Mouse (Mus musculus) kidney, embryonic 15.5 days (tissue): Measurements from ENCODE around the gene Prx. TPM values are rescaled to one million over a fixed set of nuclear protein-coding genes. Genes with fewer than 3 reads are reported as not detected.
A peak's percentile ranks its signal among the peaks of the same experiment; 100 is the strongest.

Experiments
- ATAC-seq: fragments of 200-750 bp; cut with Nextera tagmentation; replicated peaks from 2 replicates; pipeline ENCODE4 v1.8.0; 2017; ENCODE audit warnings: moderate TSS enrichment; ENCODE audit not compliant: low FRiP score
- H3K27ac ChIP-seq: fragments of 300-500 bp; sonication (generic); 2 replicates; pipeline ENCODE4 v1.5.1; 2015; ENCODE audit warnings: mild to moderate bottlenecking, inconsistent platforms
- H3K27me3 ChIP-seq: fragments of 300-500 bp; sonication (generic); 2 replicates; pipeline ENCODE4 v1.6.1; 2015; ENCODE audit warnings: inconsistent platforms
- H3K36me3 ChIP-seq: fragments of 300-500 bp; sonication (generic); 2 replicates; pipeline ENCODE4 v1.6.1; 2015; ENCODE audit warnings: inconsistent platforms
- H3K4me1 ChIP-seq: fragments of 300-500 bp; sonication (generic); 2 replicates; pipeline ENCODE4 v1.6.1; 2015; ENCODE audit warnings: inconsistent platforms
- H3K4me2 ChIP-seq: fragments of 300-500 bp; sonication (generic); 2 replicates; pipeline ENCODE4 v1.6.1; 2015; ENCODE audit warnings: moderate library complexity, mild to moderate bottlenecking, inconsistent platforms
- H3K4me3 ChIP-seq: fragments of 300-500 bp; sonication (generic); replicated peaks from 2 replicates; pipeline ENCODE4 v1.5.1; 2015; ENCODE audit warnings: mild to moderate bottlenecking, inconsistent platforms
- H3K9ac ChIP-seq: fragments of 300-500 bp; sonication (generic); 2 replicates; pipeline ENCODE4 v1.6.1; 2015; ENCODE audit warnings: mild to moderate bottlenecking, inconsistent platforms
- H3K9me3 ChIP-seq: fragments of 300-500 bp; sonication (generic); replicated peaks from 2 replicates; pipeline ENCODE4 v1.6.1; 2016; ENCODE audit warnings: inconsistent platforms
- WGBS: fragments of 180-500 bp; shearing (Covaris S2); methylation state at CpG from one replicate; pipeline ENCODE4 v1.1.7; 2015; ENCODE audit warnings: mixed read lengths; 5-methylcytosine and 5-hydroxymethylcytosine counted together
- polyA plus RNA-seq: library from polyadenylated mRNA; unstranded; fragments of >200 nt; fragmentation: Nextera tagmentation; extraction: Ambion mirVana; gene quantifications from 2 replicates; pipeline ENCODE4 v1.2.1, GENCODE M21; 2015

The Prx gene
- polyA plus RNA-seq, 1 experiment from 2014 or later, result 4.8 TPM

GRCm38 (mm10) chr7:27531707-27532106 is 32.6 kb downstream of the Prx start:
- H3K9ac ChIP-seq, result no peak overlapping the region
- H3K4me1 ChIP-seq, result no peaks in the 10 kb centered on the region
- H3K27ac ChIP-seq, result no peak overlapping the region
- ATAC-seq, result no peak
- peaks cover 69% of the 10 kb centered on the region for H3K36me3 ChIP-seq
- no peak overlapping the region for H3K4me3 ChIP-seq
- H3K27me3 ChIP-seq, result no peaks in the 10 kb centered on the region
- WGBS, result 82% methylated on average over 10 of the region's 10 CpGs
- no peaks in the 10 kb centered on the region for H3K9me3 ChIP-seq
- no peak overlapping the region for H3K4me2 ChIP-seq

- no peak overlapping the region for H3K4me2 ChIP-seq
- no peaks in the 10 kb centered on the region for H3K9me3 ChIP-seq
- WGBS, result 91% methylated on average over 9 of the region's 9 CpGs
- no peak for ATAC-seq
- no peak overlapping the region for H3K9ac ChIP-seq
- H3K4me3 ChIP-seq, result no peak overlapping the region
- H3K4me1 ChIP-seq, result no peaks in the 10 kb centered on the region
- H3K27ac ChIP-seq, result no peak overlapping the region
- peaks cover 77% of the 10 kb centered on the region for H3K36me3 ChIP-seq
- no peaks in the 10 kb centered on the region for H3K27me3 ChIP-seq
Observed at GRCm38 (mm10) chr7:27532480-27533050, 33.4 kb downstream of the Prx start.

- H3K36me3 ChIP-seq, result peaks cover 67% of the 10 kb centered on the region
- WGBS, result 96% methylated on average over 2 of the region's 2 CpGs
- H3K27me3 ChIP-seq, result no peaks in the 10 kb centered on the region
- H3K9ac ChIP-seq, result no peak overlapping the region
- no peak overlapping the region for H3K27ac ChIP-seq
- no peak overlapping the region for H3K4me2 ChIP-seq
- H3K4me3 ChIP-seq, result no peak overlapping the region
- no peak for ATAC-seq
- H3K9me3 ChIP-seq, result no peaks in the 10 kb centered on the region
- H3K4me1 ChIP-seq, result no peaks in the 10 kb centered on the region
Observed at GRCm38 (mm10) chr7:27535386-27535785, 36.3 kb downstream of the Prx start.

GRCm38 (mm10) chr7:27536618-27537017 is 37.5 kb downstream of the Prx start:
- Histone ChIP-seq H3K4me1 (peaks cover 4% of the 10 kb centered on the region), H3K9ac (no peak overlapping the region), H3K9me3 (no peaks in the 10 kb centered on the region), H3K4me2 (no peak overlapping the region), H3K27me3 (no peaks in the 10 kb centered on the region), H3K4me3 (no peak overlapping the region), H3K36me3 (peaks cover 56% of the 10 kb centered on the region), H3K27ac (no peak overlapping the region)
- ATAC-seq, result no peak
- 89% methylated on average over 6 of the region's 6 CpGs for WGBS

- no peak overlapping the region for H3K4me2 ChIP-seq
- H3K9ac ChIP-seq, result no peak overlapping the region
- no peaks in the 10 kb centered on the region for H3K27me3 ChIP-seq
- H3K4me1 ChIP-seq, result peaks cover 14% of the 10 kb centered on the region
- ATAC-seq, result no peak
- no peak overlapping the region for H3K4me3 ChIP-seq
- no peak overlapping the region for H3K27ac ChIP-seq
- H3K9me3 ChIP-seq, result no peaks in the 10 kb centered on the region
- WGBS, result 70% methylated on average over 8 of the region's 8 CpGs
- peaks cover 43% of the 10 kb centered on the region for H3K36me3 ChIP-seq
Observed at GRCm38 (mm10) chr7:27537998-27538397, 38.9 kb downstream of the Prx start.

GRCm38 (mm10) chr7:27538797-27539196 is 39.7 kb downstream of the Prx start:
- no peak overlapping the region for H3K9ac ChIP-seq
- WGBS, result 82% methylated on average over 2 of the region's 2 CpGs
- no peak overlapping the region for H3K27ac ChIP-seq
- H3K4me3 ChIP-seq, result no peak overlapping the region
- no peaks in the 10 kb centered on the region for H3K9me3 ChIP-seq
- no peak overlapping the region for H3K4me2 ChIP-seq
- no peak for ATAC-seq
- peaks cover 20% of the 10 kb centered on the region for H3K4me1 ChIP-seq
- peaks cover 36% of the 10 kb centered on the region for H3K36me3 ChIP-seq
- H3K27me3 ChIP-seq, result no peaks in the 10 kb centered on the region

GRCm38 (mm10) chr7:27540521-27540920 is 41.4 kb downstream of the Prx start:
- peaks cover 24% of the 10 kb centered on the region for H3K36me3 ChIP-seq
- ATAC-seq, result no peak
- H3K9ac ChIP-seq, result no peak overlapping the region
- H3K4me1 ChIP-seq, result peaks cover 22% of the 10 kb centered on the region
- no peak overlapping the region for H3K4me2 ChIP-seq
- 80% methylated on average over 2 of the region's 2 CpGs for WGBS
- H3K27ac ChIP-seq, result no peak overlapping the region
- no peak overlapping the region for H3K4me3 ChIP-seq
- H3K27me3 ChIP-seq, result no peaks in the 10 kb centered on the region
- no peaks in the 10 kb centered on the region for H3K9me3 ChIP-seq

GRCm38 (mm10) chr7:27540935-27541334 is 41.8 kb downstream of the Prx start:
- Histone ChIP-seq H3K9ac (no peak overlapping the region), H3K27ac (no peak overlapping the region), H3K4me1 (peaks cover 22% of the 10 kb centered on the region), H3K4me2 (no peak overlapping the region), H3K4me3 (no peak overlapping the region), H3K9me3 (no peaks in the 10 kb centered on the region), H3K36me3 (peaks cover 20% of the 10 kb centered on the region), H3K27me3 (no peaks in the 10 kb centered on the region)
- 92% methylated on average over 6 of the region's 6 CpGs for WGBS
- no peak for ATAC-seq

GRCm38 (mm10) chr7:27541431-27541830 is 42.3 kb downstream of the Prx start:
- Histone ChIP-seq H3K9me3 (no peaks in the 10 kb centered on the region), H3K36me3 (peaks cover 15% of the 10 kb centered on the region), H3K4me1 (peaks cover 22% of the 10 kb centered on the region), H3K27me3 (no peaks in the 10 kb centered on the region), H3K27ac (no peak overlapping the region), H3K9ac (no peak overlapping the region), H3K4me3 (no peak overlapping the region), H3K4me2 (peak overlapping the region; percentile 92)
- ATAC-seq, result no peak
- 68% methylated on average over 16 of the region's 16 CpGs for WGBS

- ATAC-seq, result no peak
- Histone ChIP-seq H3K9ac (peak overlapping the region; percentile 56), H3K9me3 (no peaks in the 10 kb centered on the region), H3K36me3 (peaks cover 10% of the 10 kb centered on the region), H3K27me3 (no peaks in the 10 kb centered on the region), H3K4me2 (peak overlapping the region; percentile 92), H3K27ac (no peak overlapping the region), H3K4me3 (peak overlapping the region; percentile 51), H3K4me1 (peaks cover 22% of the 10 kb centered on the region)
- WGBS, result 57% methylated on average over 5 of the region's 5 CpGs
Observed at GRCm38 (mm10) chr7:27541922-27542321, 42.8 kb downstream of the Prx start.

GRCm38 (mm10) chr7:27542392-27543033 is 43.4 kb downstream of the Prx start:
- peak; percentile 93 for ATAC-seq

GRCm38 (mm10) chr7:27543065-27543464 is 43.9 kb downstream of the Prx start:
- WGBS, result 45% methylated on average over 6 of the region's 6 CpGs
- H3K4me1 ChIP-seq, result peaks cover 22% of the 10 kb centered on the region
- no peak for ATAC-seq
- H3K36me3 ChIP-seq, result no peaks in the 10 kb centered on the region
- H3K4me2 ChIP-seq, result peak overlapping the region; percentile 92
- peak overlapping the region; percentile 37 for H3K27ac ChIP-seq
- no peaks in the 10 kb centered on the region for H3K9me3 ChIP-seq
- H3K9ac ChIP-seq, result peak overlapping the region; percentile 56
- H3K4me3 ChIP-seq, result peak overlapping the region; percentile 51
- no peaks in the 10 kb centered on the region for H3K27me3 ChIP-seq

More at GRCm38 (mm10) chr7:27542392-27543033, 43.4 kb downstream of the Prx start:
- Histone ChIP-seq H3K36me3 (peaks cover 4% of the 10 kb centered on the region), H3K4me3 (peak overlapping the region; percentile 51), H3K9me3 (no peaks in the 10 kb centered on the region), H3K27me3 (no peaks in the 10 kb centered on the region), H3K27ac (peak overlapping the region; percentile 37), H3K9ac (peak overlapping the region; percentile 56), H3K4me1 (peaks cover 22% of the 10 kb centered on the region), H3K4me2 (peak overlapping the region; percentile 92)
- WGBS, result 2% methylated on average over 30 of the region's 30 CpGs
